Mouse (Mus musculus) neutrophil, adult 65 days (primary cell): ENCODE results near the gene Htr5b. TPM values are rescaled to one million over a fixed set of nuclear protein-coding genes. Genes with fewer than 3 reads are reported as not detected.

Experiments used
- total RNA-seq: library from RNA; stranded (reverse); gene quantifications from 2 replicates; pipeline ENCODE4 v1.2.4, GENCODE M21; 2023

Htr5b gene
- total RNA-seq = not detected in 2 replicates

GRCm38 (mm10) chr1:121528399-121528720 is at the start of gene Htr5b:
Gene Htr5b (minus strand): TSS chr1:121528465.

GRCm38 (mm10) chr1:121567521-121568489 is 39.5 kb upstream of the Htr5b start, which contains the start of gene Ddx18:
Gene Ddx18 (minus strand): TSS chr1:121567989.

Other genes with a start within 250 kb of the Htr5b start
- gene Insig2, start 195.9 kb downstream of the Htr5b start, total RNA-seq = 8.2 and 10.1 TPM in 2 replicates
- 18.8 and 26.0 TPM in 2 replicates for gene Ccdc93, start 97.4 kb downstream of the Htr5b start, total RNA-seq
- 18.1 and 19.7 TPM in 2 replicates for gene Ddx18, start 39.5 kb upstream of the Htr5b start, total RNA-seq